Mouse (Mus musculus) bone marrow, adult 2 months (tissue): Measurements from ENCODE around the gene Gm10217. TPM values are rescaled to one million over a fixed set of nuclear protein-coding genes. Genes with fewer than 3 reads are reported as not detected.

Experiments
- H3K27ac ChIP-seq: fragments of 200-500 bp; 2 replicates; pipeline ENCODE4 v1.5.1; 2012; ENCODE audit warnings: low read depth, mild to moderate bottlenecking, control low read depth, inconsistent platforms, low read length; ENCODE audit not compliant: control insufficient read depth, poor library complexity, insufficient read depth
- H3K4me1 ChIP-seq: fragments of 200-500 bp; 2 replicates; pipeline ENCODE4 v1.6.1; 2011; ENCODE audit warnings: low read length; ENCODE audit not compliant: control insufficient read depth, insufficient read depth
- H3K4me3 ChIP-seq: fragments of 200-500 bp; replicated peaks from 2 replicates; pipeline ENCODE3; 2011; ENCODE audit warnings: mild to moderate bottlenecking, low read depth, low read length, control low read depth; ENCODE audit not compliant: control insufficient read depth
- CTCF ChIP-seq: fragments of 200-500 bp; IDR thresholded peaks from 2 replicates; pipeline ENCODE4 v1.5.1; 2011; ENCODE audit warnings: low read length, control low read depth; ENCODE audit not compliant: control insufficient read depth, insufficient read depth
- POLR2A ChIP-seq: fragments of 200-500 bp; IDR thresholded peaks from 2 replicates; pipeline ENCODE4 v1.6.1; 2011; ENCODE audit warnings: low read depth, mild to moderate bottlenecking, control low read depth, low read length, borderline replicate concordance; ENCODE audit not compliant: control insufficient read depth
- WGBS: fragments of 180-500 bp; shearing (Covaris S2); methylation state at CpG from one replicate; pipeline ENCODE4 v1.1.7; 2018; 5-methylcytosine and 5-hydroxymethylcytosine counted together
- polyA plus RNA-seq: library from polyadenylated mRNA; stranded (reverse); fragments of >200 nt; gene quantifications from 2 replicates; pipeline ENCODE4 v1.2.4, GENCODE M21; 2011; ENCODE audit warnings: low replicate concordance; ENCODE audit not compliant: missing spikeins, insufficient read depth, insufficient read length

Gm10217 gene
- polyA plus RNA-seq, result not detected in 2 replicates

GRCm38 (mm10) chr8:9863951-9864350 lies at the start of gene Gm10217:
Gene Gm10217, plus strand, starts transcription at chr8:9864251.
- Histone ChIP-seq H3K4me1 (no peaks in the 10 kb centered on the region), H3K4me3 (no peak within 1 kb of the TSS), H3K27ac (no peak within 1 kb of the TSS)
- 78% methylated on average over 3 of the region's 3 CpGs for WGBS
- TF ChIP-seq POLR2A, result no peak
- no peak for TF ChIP-seq CTCF

- TF ChIP-seq POLR2A (no peak), CTCF (no peak)
- Histone ChIP-seq H3K4me3 (no peak overlapping the region), H3K4me1 (no peaks in the 10 kb centered on the region), H3K27ac (no peak overlapping the region)
- 84% methylated on average over 8 of the region's 8 CpGs for WGBS
Observed at GRCm38 (mm10) chr8:9824770-9825169, 39.3 kb upstream of the Gm10217 start.

GRCm38 (mm10) chr8:9840257-9840656 lies 23.8 kb upstream of the Gm10217 start:
- Histone ChIP-seq H3K27ac (no peak overlapping the region), H3K4me1 (no peaks in the 10 kb centered on the region), H3K4me3 (no peak overlapping the region)
- WGBS, result 82% methylated on average over 3 of the region's 3 CpGs
- TF ChIP-seq POLR2A, result no peak
- no peak for TF ChIP-seq CTCF

GRCm38 (mm10) chr8:9859286-9859685 lies 4.8 kb upstream of the Gm10217 start:
- WGBS, result 44% methylated on average over 2 of the region's 2 CpGs

GRCm38 (mm10) chr8:9860539-9861203 lies 3.4 kb upstream of the Gm10217 start:
- Histone ChIP-seq H3K27ac (no peak overlapping the region), H3K4me1 (no peaks in the 10 kb centered on the region), H3K4me3 (no peak overlapping the region)
- TF ChIP-seq POLR2A (no peak), CTCF (no peak)
- 76% methylated on average over 10 of the region's 10 CpGs for WGBS

More at GRCm38 (mm10) chr8:9859286-9859685, 4.8 kb upstream of the Gm10217 start:
- H3K4me3 ChIP-seq, result no peak overlapping the region
- TF ChIP-seq POLR2A, result no peak
- no peak for TF ChIP-seq CTCF
- H3K4me1 ChIP-seq, result no peaks in the 10 kb centered on the region
- no peak overlapping the region for H3K27ac ChIP-seq

- no peaks in the 10 kb centered on the region for H3K4me1 ChIP-seq
- no peak overlapping the region for H3K27ac ChIP-seq
- no peak overlapping the region for H3K4me3 ChIP-seq
- WGBS, result 90% methylated on average over 9 of the region's 9 CpGs
- TF ChIP-seq POLR2A, result no peak
- no peak for TF ChIP-seq CTCF
Observed at GRCm38 (mm10) chr8:9865150-9865549, 1.1 kb downstream of the Gm10217 start.

- no peak overlapping the region for H3K27ac ChIP-seq
- TF ChIP-seq POLR2A (no peak), CTCF (no peak)
Observed at GRCm38 (mm10) chr8:9868094-9868493, 4.0 kb downstream of the Gm10217 start.

GRCm38 (mm10) chr8:9876241-9876640 lies 12.2 kb downstream of the Gm10217 start:
- 74% methylated on average over 1 of the region's 1 CpGs for WGBS
- no peak overlapping the region for H3K4me3 ChIP-seq
- TF ChIP-seq POLR2A, result no peak
- no peak for TF ChIP-seq CTCF
- H3K4me1 ChIP-seq, result no peaks in the 10 kb centered on the region
- no peak overlapping the region for H3K27ac ChIP-seq

More at GRCm38 (mm10) chr8:9868094-9868493, 4.0 kb downstream of the Gm10217 start:
- Histone ChIP-seq H3K4me1 (no peaks in the 10 kb centered on the region), H3K4me3 (no peak overlapping the region)
- WGBS, result 83% methylated on average over 3 of the region's 3 CpGs

- WGBS, result 80% methylated on average over 4 of the region's 4 CpGs
- Histone ChIP-seq H3K27ac (no peak overlapping the region), H3K4me1 (no peaks in the 10 kb centered on the region), H3K4me3 (no peak overlapping the region)
- TF ChIP-seq CTCF (no peak), POLR2A (no peak)
Observed at GRCm38 (mm10) chr8:9879921-9880320, 15.9 kb downstream of the Gm10217 start.
